Mouse (Mus musculus): ENCODE results near the gene Ccdc97. TPM values are rescaled to one million over a fixed set of nuclear protein-coding genes. Genes with fewer than 3 reads are reported as not detected.

The Ccdc97 gene
- total RNA-seq, 2 experiments from 2014 or later = 62.9 to 67.4 TPM

GRCm38 (mm10) chr7:25669158-25669557 lies 49.7 kb downstream of the Ccdc97 start:
- no peak overlapping the region for H3K4me3 ChIP-seq
- no peak overlapping the region for H3K27ac ChIP-seq
- DNase-seq (ENCODE audit: low spot score in 2 of 2) = no peak
- no peak for TF ChIP-seq CTCF (conservative IDR thresholded peaks at IDR 0.05)

DNA sequence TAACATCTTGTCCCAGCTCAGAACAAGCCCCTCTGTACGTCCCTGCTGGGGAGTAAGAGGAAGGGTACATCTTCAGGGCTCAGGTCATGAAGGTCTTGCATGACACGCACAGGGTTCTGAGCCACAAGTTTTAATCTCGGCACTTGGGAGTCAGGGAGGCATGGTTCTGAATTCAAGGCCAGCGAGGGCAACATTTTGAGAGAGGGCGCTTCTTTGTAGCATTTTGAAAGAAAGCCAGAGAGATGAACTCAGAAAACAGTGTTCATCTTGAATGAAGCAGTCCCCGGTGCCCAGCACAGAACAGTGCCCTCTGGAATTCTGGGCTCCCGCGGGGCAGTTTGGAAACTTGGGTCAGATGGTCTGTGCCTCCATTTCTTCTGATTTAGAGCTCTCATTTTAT lies 52.5 kb downstream of the Ccdc97 start:
- H3K27ac ChIP-seq = no peak overlapping the region
- H3K4me3 ChIP-seq = no peak overlapping the region
- no peak for TF ChIP-seq CTCF (conservative IDR thresholded peaks at IDR 0.05)
- DNase-seq (ENCODE audit: low spot score in 2 of 2) = no peak

Other genes starting within 250 kb of the Ccdc97 start
- 1 to 10 TPM; 3.2 to 4.2 TPM for gene Ceacam1, start 241.5 kb downstream of the Ccdc97 start, total RNA-seq (2021)
- under 1 TPM; 0.20 to 0.67 TPM for gene Ceacam2, start 179.2 kb downstream of the Ccdc97 start, total RNA-seq (2021)
- not detected for gene Erich4, start 103.2 kb downstream of the Ccdc97 start, total RNA-seq (2021)
- gene Dmac2, start 99.7 kb downstream of the Ccdc97 start, total RNA-seq (2021) = 10 to 100 TPM; 47.0 to 50.3 TPM
- gene B3gnt8, start 92.4 kb downstream of the Ccdc97 start, total RNA-seq (2021) = 1 to 10 TPM; 1.5 to 1.9 TPM
- gene Bckdha, start 60.1 kb downstream of the Ccdc97 start, total RNA-seq (2021) = 10 to 100 TPM; 37.1 to 41.4 TPM
- gene Exosc5, start 59.9 kb downstream of the Ccdc97 start, total RNA-seq (2021) = 10 to 100 TPM; 26.9 to 28.1 TPM
- gene Tmem91, start 43.9 kb downstream of the Ccdc97 start, total RNA-seq (2021) = 10 to 100 TPM in 1 of 2 experiments, 1 to 10 TPM in 1; 8.6 to 11.6 TPM
- 10 to 100 TPM; 20.2 to 20.6 TPM for gene B9d2, start 38.3 kb downstream of the Ccdc97 start, total RNA-seq (2021)
- 1 to 10 TPM; 6.9 TPM for gene Tgfb1, start 32.1 kb downstream of the Ccdc97 start, total RNA-seq (2021)
- gene Hnrnpul1, start 35.7 kb upstream of the Ccdc97 start, total RNA-seq (2021) = 100 to 1,000 TPM; 110 to 115 TPM
- 10 to 100 TPM; 36.6 to 41.1 TPM for gene Axl, start 69.6 kb upstream of the Ccdc97 start, total RNA-seq (2021)
- 1 to 10 TPM; 1.4 to 2.3 TPM for gene Cyp2s1, start 97.8 kb upstream of the Ccdc97 start, total RNA-seq (2021)
- gene Cyp2b10, start 178.5 kb upstream of the Ccdc97 start, total RNA-seq (2021) = under 1 TPM; 0.25 to 0.26 TPM